Mouse (Mus musculus): ENCODE results near the gene Gpr83. TPM values are rescaled to one million over a fixed set of nuclear protein-coding genes. Genes with fewer than 3 reads are reported as not detected.

Gpr83 gene
- total and polyA plus RNA-seq, 3 experiments: 0.04 TPM; not detected in 2

- TF ChIP-seq NRF1 (IDR thresholded peaks at IDR 0.05; ENCODE audit: insufficient read depth, low read depth, low read length, poor library complexity, severe bottlenecking) (no peak), E2F4 (IDR thresholded peaks at IDR 0.05; ENCODE audit: borderline replicate concordance, low read depth, low read length) (no peak), UBTF (IDR thresholded peaks at IDR 0.05; ENCODE audit: borderline replicate concordance, insufficient read depth, low read depth, low read length) (no peak)
These were observed 1.8 kb upstream of the Gpr83 start (continued) for GRCm38 (mm10) chr9:14858170-14858706.

GRCm38 (mm10) chr9:14858782-14859181, 1.2 kb upstream of the Gpr83 start:
- Histone ChIP-seq H3K4me1 (ENCODE audit: control insufficient read depth in 1 of 2, insufficient read depth in 2 of 2, low read length in 2 of 2) (peaks cover 6 to 18% of the 10 kb centered on the region in 2 experiments), H3K79me2 (ENCODE audit: control insufficient read depth, insufficient read depth, low read length, poor library complexity) (no peaks in the 10 kb centered on the region), H3K27me3 (ENCODE audit: control insufficient read depth in 1 of 2, insufficient read depth in 2 of 2, low read length in 2 of 2) (peaks cover 0 to 13% of the 10 kb centered on the region in 2 experiments; a peak in 2 of 4 replicates), H3K9ac (ENCODE audit: control insufficient read depth, low read depth, low read length, poor library complexity, severe bottlenecking) (no peak overlapping the region), H3K36me3 (ENCODE audit: control insufficient read depth in 1 of 2, insufficient read depth in 2 of 2, low read length in 2 of 2) (peaks cover 0 to 15% of the 10 kb centered on the region in 2 experiments; a peak in 2 of 4 replicates), H3K4me3 (ENCODE audit: control insufficient read depth in 1 of 2, insufficient read depth in 1 of 2, low read depth in 2 of 2, low read length in 2 of 2) (no peak overlapping the region), H3K9me3 (replicated peaks; ENCODE audit: insufficient read depth, low read length) (no peaks in the 10 kb centered on the region), H3K27ac (ENCODE audit: control insufficient read depth, low read depth, low read length) (no peak overlapping the region)
- no peak for TF ChIP-seq MAZ (IDR thresholded peaks at IDR 0.05; ENCODE audit: low read depth, low read length)
- no peak for TF ChIP-seq HCFC1 (IDR thresholded peaks at IDR 0.05; ENCODE audit: low read depth, low read length)
- TF ChIP-seq CHD2 (IDR thresholded peaks at IDR 0.05; ENCODE audit: low read length): no peak
- TF ChIP-seq ZC3H11A (IDR thresholded peaks at IDR 0.05; ENCODE audit: low read depth, low read length): no peak
- TF ChIP-seq POLR2AphosphoS5 (IDR thresholded peaks at IDR 0.05; ENCODE audit: borderline replicate concordance, low read depth, low read length): no peak
- no peak for TF ChIP-seq MEF2A (IDR thresholded peaks at IDR 0.05; ENCODE audit: extremely low read depth, insufficient replicate concordance, low read depth, low read length, poor library complexity, severe bottlenecking)
- TF ChIP-seq POLR2AphosphoS2 (IDR thresholded peaks at IDR 0.05; ENCODE audit: low read length): no peak
- TF ChIP-seq GATA1 (IDR thresholded peaks at IDR 0.05; ENCODE audit: low read depth, low read length): no peak
- no peak for TF ChIP-seq TCF12 (IDR thresholded peaks at IDR 0.05; ENCODE audit: low read depth, low read length)
- TF ChIP-seq NRF1 (IDR thresholded peaks at IDR 0.05; ENCODE audit: insufficient read depth, low read depth, low read length, poor library complexity, severe bottlenecking): no peak
- no peak for TF ChIP-seq POLR2A (IDR thresholded peaks at IDR 0.05; ENCODE audit: control insufficient read depth in 1 of 2, insufficient read depth in 1 of 2, low read depth in 1 of 2, low read length in 2 of 2, poor library complexity in 1 of 2)
- no peak for TF ChIP-seq GABPA (IDR thresholded peaks at IDR 0.05; ENCODE audit: low read depth, low read length)
- no peak for TF ChIP-seq E2F4 (IDR thresholded peaks at IDR 0.05; ENCODE audit: borderline replicate concordance, low read depth, low read length)
- TF ChIP-seq SIN3A (IDR thresholded peaks at IDR 0.05; ENCODE audit: low read length): no peak
- no peak for TF ChIP-seq SMC3 (IDR thresholded peaks at IDR 0.05; ENCODE audit: low read depth, low read length)
- no peak for TF ChIP-seq MYB (IDR thresholded peaks at IDR 0.05; ENCODE audit: low read depth, low read length)
- no peak for TF ChIP-seq UBTF (IDR thresholded peaks at IDR 0.05; ENCODE audit: borderline replicate concordance, insufficient read depth, low read depth, low read length)
- DNase-seq (ENCODE audit: low read depth, low spot score): no peak
